Mouse (Mus musculus) lung, embryonic 15.5 days (tissue): ENCODE measurements at regions not wholly inside any gene's neighbourhood (a gene's known extent, or its start where the extent isn't known, plus 50 kb on each side); places are given as distances from the start of the nearest gene placed in this dataset.

Experiments
- ATAC-seq: fragments of 200-750 bp; cut with Nextera tagmentation; 2 replicates; pipeline ENCODE4 v1.8.0; 2017; ENCODE audit warnings: moderate number of reproducible peaks, borderline replicate concordance; ENCODE audit not compliant: low FRiP score, low TSS enrichment; ENCODE audit errors: extremely low read depth
- H3K27ac ChIP-seq: fragments of 300-500 bp; sonication (generic); 2 replicates; pipeline ENCODE4 v1.5.1; 2015; ENCODE audit warnings: moderate library complexity, mild to moderate bottlenecking, inconsistent platforms
- H3K27me3 ChIP-seq: fragments of 300-500 bp; sonication (generic); 2 replicates; pipeline ENCODE4 v1.6.1; 2015; ENCODE audit warnings: inconsistent platforms
- H3K36me3 ChIP-seq: fragments of 300-500 bp; sonication (generic); 2 replicates; pipeline ENCODE4 v1.6.1; 2015; ENCODE audit warnings: inconsistent platforms
- H3K4me1 ChIP-seq: fragments of 300-500 bp; sonication (generic); 2 replicates; pipeline ENCODE4 v1.6.1; 2015; ENCODE audit warnings: inconsistent platforms
- H3K4me2 ChIP-seq: fragments of 300-500 bp; sonication (generic); 2 replicates; pipeline ENCODE4 v1.6.1; 2015; ENCODE audit warnings: inconsistent platforms, mild to moderate bottlenecking, moderate library complexity
- H3K4me3 ChIP-seq: fragments of 300-500 bp; sonication (generic); 2 replicates; pipeline ENCODE4 v1.5.1; 2015; ENCODE audit warnings: mild to moderate bottlenecking, inconsistent platforms
- H3K9ac ChIP-seq: fragments of 300-500 bp; sonication (generic); 2 replicates; pipeline ENCODE4 v1.6.1; 2015; ENCODE audit warnings: inconsistent platforms
- H3K9me3 ChIP-seq: fragments of 300-500 bp; sonication (generic); 2 replicates; pipeline ENCODE4 v1.6.1; 2016; ENCODE audit warnings: inconsistent platforms
- WGBS: fragments of 180-500 bp; shearing (Covaris S2); methylation state at CpG from one replicate; pipeline ENCODE4 v1.1.7; 2015; 5-methylcytosine and 5-hydroxymethylcytosine counted together

GRCm38 (mm10) chr9:118354911-118355310, 123.1 kb upstream of the Eomes start:
- Histone ChIP-seq H3K9ac (no peak overlapping the region), H3K27ac (no peak overlapping the region), H3K27me3 (no peaks in the 10 kb centered on the region), H3K36me3 (no peaks in the 10 kb centered on the region), H3K4me2 (no peak overlapping the region), H3K4me1 (no peaks in the 10 kb centered on the region), H3K4me3 (no peak overlapping the region), H3K9me3 (no peaks in the 10 kb centered on the region)
- WGBS, result 89% methylated on average over 10 of the region's 10 CpGs
- no peak for ATAC-seq

- H3K27me3 ChIP-seq, result no peaks in the 10 kb centered on the region
- no peaks in the 10 kb centered on the region for H3K4me1 ChIP-seq
- no peak overlapping the region for H3K4me3 ChIP-seq
- no peak overlapping the region for H3K9ac ChIP-seq
- no peaks in the 10 kb centered on the region for H3K36me3 ChIP-seq
- ATAC-seq, result no peak
- no peaks in the 10 kb centered on the region for H3K9me3 ChIP-seq
- 92% methylated on average over 8 of the region's 8 CpGs for WGBS
- H3K4me2 ChIP-seq, result no peak overlapping the region
- H3K27ac ChIP-seq, result no peak overlapping the region
Measured at GRCm38 (mm10) chr9:118357406-118357805, 120.6 kb upstream of the Eomes start.

GRCm38 (mm10) chr9:118363929-118364328, 114.1 kb upstream of the Eomes start:
- no peak for ATAC-seq
- Histone ChIP-seq H3K27me3 (no peaks in the 10 kb centered on the region), H3K4me3 (no peak overlapping the region), H3K36me3 (no peaks in the 10 kb centered on the region), H3K4me1 (no peaks in the 10 kb centered on the region), H3K27ac (no peak overlapping the region), H3K9me3 (no peaks in the 10 kb centered on the region), H3K9ac (no peak overlapping the region), H3K4me2 (no peak overlapping the region)
- 82% methylated on average over 2 of the region's 2 CpGs for WGBS

GRCm38 (mm10) chr9:118365431-118365830, 112.6 kb upstream of the Eomes start:
- Histone ChIP-seq H3K36me3 (no peaks in the 10 kb centered on the region), H3K27ac (no peak overlapping the region), H3K9me3 (no peaks in the 10 kb centered on the region), H3K4me1 (no peaks in the 10 kb centered on the region), H3K9ac (no peak overlapping the region), H3K4me2 (no peak overlapping the region), H3K27me3 (no peaks in the 10 kb centered on the region), H3K4me3 (no peak overlapping the region)
- WGBS, result 70% methylated on average over 9 of the region's 9 CpGs
- ATAC-seq, result no peak

- Histone ChIP-seq H3K27me3 (no peaks in the 10 kb centered on the region), H3K36me3 (no peaks in the 10 kb centered on the region), H3K4me3 (no peak overlapping the region), H3K9ac (no peak overlapping the region), H3K4me1 (no peaks in the 10 kb centered on the region), H3K4me2 (no peak overlapping the region), H3K9me3 (no peaks in the 10 kb centered on the region), H3K27ac (no peak overlapping the region)
- 58% methylated on average over 4 of the region's 4 CpGs for WGBS
- ATAC-seq, result no peak
Measured at GRCm38 (mm10) chr9:118367314-118367713, 110.7 kb upstream of the Eomes start.

GRCm38 (mm10) chr9:118370581-118370980, 107.4 kb upstream of the Eomes start:
- no peaks in the 10 kb centered on the region for H3K9me3 ChIP-seq
- no peak overlapping the region for H3K27ac ChIP-seq
- no peaks in the 10 kb centered on the region for H3K36me3 ChIP-seq
- H3K27me3 ChIP-seq, result no peaks in the 10 kb centered on the region
- no peak overlapping the region for H3K4me3 ChIP-seq
- H3K4me1 ChIP-seq, result no peaks in the 10 kb centered on the region
- 64% methylated on average over 6 of the region's 6 CpGs for WGBS
- H3K9ac ChIP-seq, result no peak overlapping the region
- no peak for ATAC-seq
- no peak overlapping the region for H3K4me2 ChIP-seq

GRCm38 (mm10) chr9:118374680-118375079, 103.3 kb upstream of the Eomes start:
- Histone ChIP-seq H3K27me3 (no peaks in the 10 kb centered on the region), H3K4me3 (no peak overlapping the region), H3K9me3 (no peaks in the 10 kb centered on the region), H3K4me1 (no peaks in the 10 kb centered on the region), H3K9ac (no peak overlapping the region), H3K27ac (no peak overlapping the region), H3K4me2 (no peak overlapping the region), H3K36me3 (no peaks in the 10 kb centered on the region)
- WGBS, result 81% methylated on average over 5 of the region's 5 CpGs
- ATAC-seq, result no peak

GRCm38 (mm10) chr9:118379055-118379454, 99.0 kb upstream of the Eomes start:
- Histone ChIP-seq H3K27ac (no peak overlapping the region), H3K27me3 (no peaks in the 10 kb centered on the region), H3K4me3 (no peak overlapping the region), H3K4me1 (no peaks in the 10 kb centered on the region), H3K36me3 (no peaks in the 10 kb centered on the region), H3K4me2 (no peak overlapping the region), H3K9ac (no peak overlapping the region), H3K9me3 (no peaks in the 10 kb centered on the region)
- ATAC-seq, result no peak
- 21% methylated on average over 6 of the region's 6 CpGs for WGBS

- Histone ChIP-seq H3K4me3 (no peak overlapping the region), H3K9ac (no peak overlapping the region), H3K27me3 (peaks cover 4% of the 10 kb centered on the region; the same call in 1 of the 2 replicates), H3K27ac (no peak overlapping the region), H3K4me1 (no peaks in the 10 kb centered on the region), H3K4me2 (no peak overlapping the region), H3K9me3 (no peaks in the 10 kb centered on the region), H3K36me3 (no peaks in the 10 kb centered on the region)
- WGBS, result 86% methylated on average over 3 of the region's 3 CpGs
- ATAC-seq, result no peak
Measured at GRCm38 (mm10) chr9:118382532-118382931, 95.5 kb upstream of the Eomes start.

GRCm38 (mm10) chr9:118384610-118385009, 93.4 kb upstream of the Eomes start:
- H3K9ac ChIP-seq, result no peak overlapping the region
- no peak for ATAC-seq
- H3K36me3 ChIP-seq, result no peaks in the 10 kb centered on the region
- H3K27me3 ChIP-seq, result peaks cover 8% of the 10 kb centered on the region; the same call in 1 of the 2 replicates
- 3% methylated on average over 2 of the region's 2 CpGs for WGBS
- H3K4me2 ChIP-seq, result no peak overlapping the region
- no peak overlapping the region for H3K4me3 ChIP-seq
- peaks cover 4% of the 10 kb centered on the region; the same call in 1 of the 2 replicates for H3K4me1 ChIP-seq
- H3K27ac ChIP-seq, result no peak overlapping the region
- H3K9me3 ChIP-seq, result no peaks in the 10 kb centered on the region

- no peaks in the 10 kb centered on the region for H3K9me3 ChIP-seq
- H3K4me1 ChIP-seq, result peaks cover 4% of the 10 kb centered on the region; the same call in 1 of the 2 replicates
- H3K27ac ChIP-seq, result no peak overlapping the region
- no peak overlapping the region for H3K4me2 ChIP-seq
- WGBS, result 38% methylated on average over 8 of the region's 8 CpGs
- H3K9ac ChIP-seq, result no peak overlapping the region
- no peaks in the 10 kb centered on the region for H3K36me3 ChIP-seq
- H3K4me3 ChIP-seq, result no peak overlapping the region
- H3K27me3 ChIP-seq, result peaks cover 8% of the 10 kb centered on the region; the same call in 1 of the 2 replicates
- no peak for ATAC-seq
Measured at GRCm38 (mm10) chr9:118387631-118388030, 90.4 kb upstream of the Eomes start.

GRCm38 (mm10) chr9:118389481-118390334, 88.3 kb upstream of the Eomes start:
- Histone ChIP-seq H3K4me1 (peaks cover 4% of the 10 kb centered on the region; the same call in 1 of the 2 replicates), H3K36me3 (no peaks in the 10 kb centered on the region), H3K9ac (no peak overlapping the region), H3K27ac (no peak overlapping the region), H3K4me2 (peak overlapping the region; percentile 59), H3K9me3 (no peaks in the 10 kb centered on the region), H3K27me3 (peaks cover 8% of the 10 kb centered on the region; the same call in 1 of the 2 replicates), H3K4me3 (peak overlapping the region; percentile 35)
- ATAC-seq, result no peak
- WGBS, result 11% methylated on average over 27 of the region's 27 CpGs
